Mouse (Mus musculus) adrenal gland, adult 18-20 months (tissue): ENCODE measurements at regions not wholly inside any gene's neighbourhood (a gene's known extent, or its start where the extent isn't known, plus 50 kb on each side); places are given as distances from the start of the nearest gene placed in this dataset.

Source experiments
- DNase-seq, 2 experiments: peaks; one replicate each; pipeline ENCODE4 v3.0.0; 2021 to 2022; ENCODE audit warnings: low spot score in 2 of 2

GRCm38 (mm10) chr10:17547986-17548385 is 175.0 kb upstream of the Cited2 start:
- DNase-seq: no peak

- DNase-seq: no peak
These were observed 174.1 kb upstream of the Cited2 start for GRCm38 (mm10) chr10:17548629-17549580.

- no peak for DNase-seq
These were observed 173.0 kb upstream of the Cited2 start for GRCm38 (mm10) chr10:17549711-17550637.

GRCm38 (mm10) chr10:17550638-17551013 is 172.4 kb upstream of the Cited2 start:
- DNase-seq: no peak

- DNase-seq: no peak
These were observed 171.1 kb upstream of the Cited2 start for GRCm38 (mm10) chr10:17551869-17552268.

GRCm38 (mm10) chr10:17552277-17552676 is 170.7 kb upstream of the Cited2 start:
- no peak for DNase-seq

GRCm38 (mm10) chr10:17556391-17556790 is 166.6 kb upstream of the Cited2 start:
- DNase-seq: no peak

GRCm38 (mm10) chr10:17559370-17559955 is 163.6 kb upstream of the Cited2 start:
- no peak for DNase-seq

GRCm38 (mm10) chr10:17559980-17560379 is 163.0 kb upstream of the Cited2 start:
- DNase-seq: no peak

GRCm38 (mm10) chr10:17561466-17561865 is 161.6 kb upstream of the Cited2 start:
- DNase-seq: no peak

- no peak for DNase-seq
These were observed 161.0 kb upstream of the Cited2 start for GRCm38 (mm10) chr10:17561977-17562376.

- DNase-seq: no peak
These were observed 160.3 kb upstream of the Cited2 start for GRCm38 (mm10) chr10:17562410-17563350.

- DNase-seq: no peak
These were observed 159.7 kb upstream of the Cited2 start for GRCm38 (mm10) chr10:17563351-17563749.

GRCm38 (mm10) chr10:17564895-17565620 is 158.0 kb upstream of the Cited2 start:
- DNase-seq: no peak

GRCm38 (mm10) chr10:17566975-17567374 is 156.0 kb upstream of the Cited2 start:
- no peak for DNase-seq

GRCm38 (mm10) chr10:17567631-17568030 is 155.4 kb upstream of the Cited2 start:
- no peak for DNase-seq

- no peak for DNase-seq
These were observed 153.4 kb upstream of the Cited2 start for GRCm38 (mm10) chr10:17569577-17570113.

- no peak for DNase-seq
These were observed 148.1 kb upstream of the Cited2 start for GRCm38 (mm10) chr10:17574894-17575293.
